Mouse (Mus musculus) intestine, embryonic 15.5 days (tissue): ENCODE measurements around the gene Bicdl1. TPM values are rescaled to one million over a fixed set of nuclear protein-coding genes. Genes with fewer than 3 reads are reported as not detected.

Experiments used
- ATAC-seq: fragments of 200-750 bp; cut with Nextera tagmentation; 2 replicates; pipeline ENCODE4 v1.8.0; 2017; ENCODE audit warnings: moderate TSS enrichment, moderate library complexity
- H3K27ac ChIP-seq: fragments of 300-500 bp; sonication (generic); 2 replicates; pipeline ENCODE4 v1.5.1; 2015; ENCODE audit warnings: mild to moderate bottlenecking, inconsistent platforms
- H3K27me3 ChIP-seq: fragments of 300-500 bp; sonication (generic); replicated peaks from 2 replicates; pipeline ENCODE4 v1.6.1; 2015; ENCODE audit warnings: inconsistent platforms
- H3K36me3 ChIP-seq: fragments of 300-500 bp; sonication (generic); 2 replicates; pipeline ENCODE4 v1.6.1; 2015; ENCODE audit warnings: inconsistent platforms
- H3K4me1 ChIP-seq: fragments of 300-500 bp; sonication (generic); replicated peaks from 2 replicates; pipeline ENCODE4 v1.6.1; 2015; ENCODE audit warnings: inconsistent platforms
- H3K4me2 ChIP-seq: fragments of 300-500 bp; sonication (generic); replicated peaks from 2 replicates; pipeline ENCODE4 v1.6.1; 2015; ENCODE audit warnings: mild to moderate bottlenecking, inconsistent platforms
- H3K4me3 ChIP-seq: fragments of 300-500 bp; sonication (generic); replicated peaks from 2 replicates; pipeline ENCODE4 v1.5.1; 2015; ENCODE audit warnings: inconsistent platforms
- H3K9ac ChIP-seq: fragments of 300-500 bp; sonication (generic); 2 replicates; pipeline ENCODE4 v1.6.1; 2015; ENCODE audit warnings: inconsistent platforms
- H3K9me3 ChIP-seq: fragments of 300-500 bp; sonication (generic); 2 replicates; pipeline ENCODE4 v1.6.1; 2016; ENCODE audit warnings: inconsistent platforms
- WGBS: fragments of 180-500 bp; shearing (Covaris S2); methylation state at CpG from one replicate; pipeline ENCODE4 v1.1.7; 2015; 5-methylcytosine and 5-hydroxymethylcytosine counted together
- polyA plus RNA-seq: library from polyadenylated mRNA; unstranded; fragments of >200 nt; fragmentation: Nextera tagmentation; extraction: Ambion mirVana; gene quantifications from 2 replicates; pipeline ENCODE4 v1.2.1, GENCODE M21; 2015

The Bicdl1 gene
- polyA plus RNA-seq, 1 experiment from 2014 or later, result 11.3 TPM

GRCm38 (mm10) chr5:115632358-115632714, 99.1 kb downstream of the Bicdl1 start:
- 0 out of 2 replicates have a peak, but pooled peaks have one; percentile 6 for ATAC-seq
- H3K4me1 ChIP-seq, result peaks cover 24% of the 10 kb centered on the region; the same call in 1 of the 2 replicates
- H3K4me3 ChIP-seq, result peak overlapping the region; percentile 86
- peak overlapping the region; percentile 87 for H3K9ac ChIP-seq
- H3K36me3 ChIP-seq, result no peaks in the 10 kb centered on the region
- H3K27ac ChIP-seq, result peak overlapping the region; percentile 86
- H3K4me2 ChIP-seq, result peak overlapping the region; percentile 79
- WGBS, result 2% methylated on average over 30 of the region's 30 CpGs
- no peaks in the 10 kb centered on the region for H3K27me3 ChIP-seq
- no peaks in the 10 kb centered on the region for H3K9me3 ChIP-seq

- Histone ChIP-seq H3K4me2 (peak within 1 kb of the TSS; percentile 79), H3K27me3 (no peaks in the 10 kb centered on the region), H3K4me1 (peaks cover 24% of the 10 kb centered on the region; the same call in 1 of the 2 replicates), H3K9ac (peak within 1 kb of the TSS; percentile 87), H3K36me3 (no peaks in the 10 kb centered on the region), H3K4me3 (peak within 1 kb of the TSS; percentile 86), H3K27ac (peak within 1 kb of the TSS; percentile 86), H3K9me3 (no peaks in the 10 kb centered on the region)
- ATAC-seq, result peak; percentile 92
- under 1% methylated on average over 68 of the region's 125 CpGs for WGBS
Observed at GRCm38 (mm10) chr5:115631505-115632357, 99.7 kb downstream of the Bicdl1 start, which contains the start of gene Rab35. Gene Rab35, plus strand, starts transcription at chr5:115631908.

- peaks cover 21% of the 10 kb centered on the region; the same call in 1 of the 2 replicates for H3K4me1 ChIP-seq
- WGBS, result 56% methylated on average over 5 of the region's 5 CpGs
- H3K9ac ChIP-seq, result no peak overlapping the region
- no peak for ATAC-seq
- H3K36me3 ChIP-seq, result no peaks in the 10 kb centered on the region
- H3K27me3 ChIP-seq, result no peaks in the 10 kb centered on the region
- no peak overlapping the region for H3K4me3 ChIP-seq
- H3K27ac ChIP-seq, result no peak overlapping the region
- no peaks in the 10 kb centered on the region for H3K9me3 ChIP-seq
- H3K4me2 ChIP-seq, result 0 out of 2 replicates have a peak overlapping the region, but pooled peaks have one; percentile 79
Observed at GRCm38 (mm10) chr5:115630291-115630690, 101.1 kb downstream of the Bicdl1 start.

- Histone ChIP-seq H3K4me2 (no peak overlapping the region), H3K9me3 (no peaks in the 10 kb centered on the region), H3K27me3 (no peaks in the 10 kb centered on the region), H3K4me3 (no peak overlapping the region), H3K36me3 (no peaks in the 10 kb centered on the region), H3K9ac (no peak overlapping the region), H3K4me1 (peaks cover 19% of the 10 kb centered on the region; the same call in 1 of the 2 replicates), H3K27ac (no peak overlapping the region)
- no peak for ATAC-seq
- WGBS, result 81% methylated on average over 4 of the region's 4 CpGs
Observed at GRCm38 (mm10) chr5:115629672-115630071, 101.7 kb downstream of the Bicdl1 start.

GRCm38 (mm10) chr5:115628083-115628482, 103.3 kb downstream of the Bicdl1 start:
- no peaks in the 10 kb centered on the region for H3K27me3 ChIP-seq
- H3K4me3 ChIP-seq, result no peak overlapping the region
- H3K9ac ChIP-seq, result no peak overlapping the region
- no peak for ATAC-seq
- H3K4me2 ChIP-seq, result no peak overlapping the region
- WGBS, result 62% methylated on average over 8 of the region's 8 CpGs
- no peaks in the 10 kb centered on the region for H3K9me3 ChIP-seq
- no peak overlapping the region for H3K27ac ChIP-seq
- peaks cover 14% of the 10 kb centered on the region; the same call in 1 of the 2 replicates for H3K4me1 ChIP-seq
- no peaks in the 10 kb centered on the region for H3K36me3 ChIP-seq

GRCm38 (mm10) chr5:115626237-115626886, 105.1 kb downstream of the Bicdl1 start:
- Histone ChIP-seq H3K4me2 (no peak overlapping the region), H3K9ac (no peak overlapping the region), H3K36me3 (no peaks in the 10 kb centered on the region), H3K27ac (no peak overlapping the region), H3K9me3 (no peaks in the 10 kb centered on the region), H3K4me1 (0 out of 2 replicates have a peak, but pooled peaks cover 7% of the 10 kb centered on the region), H3K4me3 (no peak overlapping the region), H3K27me3 (no peaks in the 10 kb centered on the region)
- WGBS, result 88% methylated on average over 10 of the region's 10 CpGs
- ATAC-seq, result no peak

- Histone ChIP-seq H3K4me2 (no peak overlapping the region), H3K27me3 (no peaks in the 10 kb centered on the region), H3K4me3 (no peak overlapping the region), H3K9me3 (no peaks in the 10 kb centered on the region), H3K4me1 (no peaks in the 10 kb centered on the region), H3K9ac (no peak overlapping the region), H3K36me3 (peaks cover 18% of the 10 kb centered on the region), H3K27ac (no peak overlapping the region)
- no peak for ATAC-seq
- WGBS, result 86% methylated on average over 9 of the region's 9 CpGs
Observed at GRCm38 (mm10) chr5:115623694-115624440, 107.6 kb downstream of the Bicdl1 start.

GRCm38 (mm10) chr5:115622686-115623085, 108.7 kb downstream of the Bicdl1 start:
- WGBS, result 81% methylated on average over 7 of the region's 7 CpGs
- peaks cover 24% of the 10 kb centered on the region for H3K36me3 ChIP-seq

GRCm38 (mm10) chr5:115619690-115620089, 111.7 kb downstream of the Bicdl1 start:
- Histone ChIP-seq H3K4me2 (no peak overlapping the region), H3K36me3 (peaks cover 52% of the 10 kb centered on the region), H3K9me3 (no peaks in the 10 kb centered on the region), H3K27ac (no peak overlapping the region), H3K4me3 (no peak overlapping the region), H3K27me3 (no peaks in the 10 kb centered on the region), H3K9ac (no peak overlapping the region), H3K4me1 (no peaks in the 10 kb centered on the region)
- WGBS, result 82% methylated on average over 15 of the region's 15 CpGs
- peak; percentile 62; the same call in 1 of the 2 replicates for ATAC-seq

More at GRCm38 (mm10) chr5:115622686-115623085, 108.7 kb downstream of the Bicdl1 start:
- H3K4me2 ChIP-seq, result no peak overlapping the region
- H3K4me1 ChIP-seq, result no peaks in the 10 kb centered on the region
- no peak for ATAC-seq
- no peak overlapping the region for H3K27ac ChIP-seq
- H3K9ac ChIP-seq, result no peak overlapping the region
- H3K9me3 ChIP-seq, result no peaks in the 10 kb centered on the region
- no peaks in the 10 kb centered on the region for H3K27me3 ChIP-seq
- H3K4me3 ChIP-seq, result no peak overlapping the region

- Histone ChIP-seq H3K4me1 (no peaks in the 10 kb centered on the region), H3K27me3 (no peaks in the 10 kb centered on the region), H3K4me2 (no peak overlapping the region), H3K27ac (no peak overlapping the region), H3K4me3 (no peak overlapping the region), H3K9ac (no peak overlapping the region), H3K36me3 (peaks cover 76% of the 10 kb centered on the region), H3K9me3 (no peaks in the 10 kb centered on the region)
- 84% methylated on average over 7 of the region's 7 CpGs for WGBS
- no peak for ATAC-seq
Observed at GRCm38 (mm10) chr5:115614948-115615347, 116.5 kb downstream of the Bicdl1 start.

- Histone ChIP-seq H3K4me2 (no peak overlapping the region), H3K27me3 (no peaks in the 10 kb centered on the region), H3K4me1 (no peaks in the 10 kb centered on the region), H3K4me3 (no peak overlapping the region), H3K27ac (no peak overlapping the region), H3K9ac (no peak overlapping the region), H3K36me3 (peaks cover 79% of the 10 kb centered on the region), H3K9me3 (no peaks in the 10 kb centered on the region)
- 91% methylated on average over 9 of the region's 9 CpGs for WGBS
- ATAC-seq, result no peak
Observed at GRCm38 (mm10) chr5:115613332-115613731, 118.1 kb downstream of the Bicdl1 start.

- no peak overlapping the region for H3K4me2 ChIP-seq
- no peaks in the 10 kb centered on the region for H3K9me3 ChIP-seq
- H3K27ac ChIP-seq, result no peak overlapping the region
- peaks cover 66% of the 10 kb centered on the region for H3K36me3 ChIP-seq
- no peaks in the 10 kb centered on the region for H3K4me1 ChIP-seq
- 94% methylated on average over 11 of the region's 11 CpGs for WGBS
- no peak overlapping the region for H3K4me3 ChIP-seq
- H3K9ac ChIP-seq, result no peak overlapping the region
- no peaks in the 10 kb centered on the region for H3K27me3 ChIP-seq
- no peak for ATAC-seq
Observed at GRCm38 (mm10) chr5:115611566-115611965, 119.9 kb downstream of the Bicdl1 start.
